Mouse (Mus musculus): ENCODE results near the gene Osbpl6. TPM values are rescaled to one million over a fixed set of nuclear protein-coding genes. Genes with fewer than 3 reads are reported as not detected.

The Osbpl6 gene
- total RNA-seq, 1 experiment from 2014 or later, result not detected

DNA sequence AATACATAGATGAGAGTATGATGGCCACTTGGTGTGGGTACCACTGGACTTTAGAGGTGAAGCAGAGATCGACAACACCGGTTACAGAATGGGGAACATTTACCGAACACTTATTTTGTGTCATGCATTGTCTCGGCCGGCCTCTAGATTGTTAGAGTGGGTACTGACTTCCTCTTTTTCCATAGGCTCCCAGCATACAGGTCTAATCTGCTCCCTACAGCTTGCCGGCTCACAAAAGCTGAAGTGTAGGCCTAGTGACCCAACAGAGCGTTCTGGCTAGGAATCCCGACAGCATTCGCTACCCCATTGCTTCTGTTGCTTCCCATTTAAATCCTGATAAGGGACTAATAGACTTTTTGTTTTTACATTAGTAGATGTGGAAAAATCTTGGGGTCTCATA lies 135.6 kb downstream of the Osbpl6 start:
- ATAC-seq (replicated peaks; ENCODE audit: insufficient number of reproducible peaks, low FRiP score, low TSS enrichment, poor library complexity, severe bottlenecking), result no peak

DNA sequence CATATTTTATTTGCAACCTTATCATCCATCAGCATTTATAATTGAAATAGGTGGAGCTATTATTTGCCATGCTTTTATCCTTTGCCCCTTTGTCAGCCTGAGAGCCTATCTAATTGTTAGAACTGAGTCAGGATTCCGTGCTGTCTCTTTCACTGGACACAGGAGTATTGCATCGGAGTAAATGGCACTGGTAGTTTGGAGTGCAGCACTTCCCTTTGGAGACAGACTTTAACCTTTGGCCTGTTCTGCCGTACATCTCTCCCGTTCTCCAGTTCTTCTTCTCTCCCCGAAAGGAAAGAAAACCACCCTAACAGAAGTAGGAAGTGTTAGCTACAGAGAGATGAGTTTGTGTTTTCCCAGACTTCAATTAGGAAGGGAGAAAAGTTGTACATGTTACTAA lies 136.6 kb downstream of the Osbpl6 start:
- ATAC-seq (replicated peaks; ENCODE audit: insufficient number of reproducible peaks, low FRiP score, low TSS enrichment, poor library complexity, severe bottlenecking), result no peak

DNA sequence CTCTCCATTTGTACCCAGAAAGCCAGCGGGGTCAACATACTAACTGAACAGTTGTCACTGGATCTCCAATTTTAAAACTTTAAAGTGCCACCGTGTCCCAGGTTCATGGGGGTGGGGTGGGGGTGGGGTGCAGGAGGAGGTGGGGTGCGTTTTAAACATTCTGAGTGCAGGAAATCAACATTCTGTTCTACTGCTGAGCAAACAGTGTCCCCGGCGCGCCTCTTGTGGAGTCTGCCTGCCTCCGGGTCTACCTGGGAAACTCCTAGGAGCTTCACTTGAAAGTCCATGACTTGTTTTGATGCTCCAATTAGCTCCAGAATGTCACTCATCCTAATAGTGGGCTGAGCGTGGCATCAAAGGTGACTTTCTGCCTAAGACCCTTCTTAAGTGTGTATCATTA lies 139.2 kb downstream of the Osbpl6 start:
- no peak for ATAC-seq (replicated peaks; ENCODE audit: insufficient number of reproducible peaks, low FRiP score, low TSS enrichment, poor library complexity, severe bottlenecking)

DNA sequence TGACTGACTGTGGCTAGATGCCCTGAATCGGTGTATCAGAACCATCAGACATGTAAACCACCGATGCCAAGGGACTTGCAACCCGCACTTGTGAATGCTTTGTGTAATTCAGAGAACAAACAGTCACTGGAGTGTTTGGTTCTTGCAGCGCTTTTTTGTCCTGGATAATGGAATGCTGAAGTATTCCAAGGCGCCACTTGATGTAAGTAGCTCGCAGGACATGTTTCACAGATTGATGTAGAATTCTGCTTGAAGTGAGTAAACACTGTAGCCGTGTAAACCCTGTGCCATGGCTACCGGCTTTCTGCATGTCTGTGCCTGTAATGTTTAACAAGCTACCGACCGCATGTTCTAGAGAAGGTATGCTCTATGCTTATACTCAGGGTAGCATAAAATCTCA lies 141.9 kb downstream of the Osbpl6 start:
- no peak for ATAC-seq (replicated peaks; ENCODE audit: insufficient number of reproducible peaks, low FRiP score, low TSS enrichment, poor library complexity, severe bottlenecking)

DNA sequence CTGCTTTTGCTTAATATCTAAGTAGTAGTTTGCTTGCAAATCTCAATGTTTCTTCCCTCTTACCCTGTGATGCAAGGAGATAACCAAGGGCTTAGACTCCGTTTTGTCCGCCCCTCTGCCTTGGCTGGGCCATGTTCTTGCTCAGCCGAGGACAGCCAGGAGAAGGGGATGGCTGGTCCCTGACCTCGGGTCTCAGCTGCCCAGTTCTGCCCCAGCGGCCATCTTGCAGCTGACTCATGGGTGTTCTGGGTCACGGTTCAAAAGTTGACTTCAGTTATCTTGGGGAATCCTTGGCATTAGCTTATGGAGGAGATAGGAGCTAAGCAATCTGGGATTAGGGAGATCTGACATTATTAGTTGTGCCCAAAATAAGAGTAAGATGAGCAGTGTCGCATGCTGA lies 142.5 kb downstream of the Osbpl6 start:
- ATAC-seq (replicated peaks; ENCODE audit: insufficient number of reproducible peaks, low FRiP score, low TSS enrichment, poor library complexity, severe bottlenecking), result no peak

DNA sequence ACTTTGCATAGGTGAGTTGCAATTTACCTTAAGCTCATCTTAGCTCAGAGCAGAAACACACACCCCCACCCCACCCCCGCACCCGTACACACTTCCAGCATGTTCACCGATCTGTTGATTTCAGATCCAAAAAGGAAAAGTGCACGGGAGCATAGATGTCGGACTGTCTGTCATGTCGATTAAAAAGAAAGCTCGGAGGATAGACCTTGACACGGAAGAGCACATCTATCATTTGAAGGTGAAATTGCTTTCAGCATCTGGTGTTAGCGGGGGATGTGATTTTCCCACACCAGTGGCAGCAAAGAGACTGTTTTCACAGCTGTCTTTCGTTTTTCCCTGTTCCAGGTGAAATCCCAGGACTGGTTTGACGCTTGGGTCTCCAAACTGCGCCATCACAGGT lies 143.0 kb downstream of the Osbpl6 start:
- no peak for ATAC-seq (replicated peaks; ENCODE audit: insufficient number of reproducible peaks, low FRiP score, low TSS enrichment, poor library complexity, severe bottlenecking)

DNA sequence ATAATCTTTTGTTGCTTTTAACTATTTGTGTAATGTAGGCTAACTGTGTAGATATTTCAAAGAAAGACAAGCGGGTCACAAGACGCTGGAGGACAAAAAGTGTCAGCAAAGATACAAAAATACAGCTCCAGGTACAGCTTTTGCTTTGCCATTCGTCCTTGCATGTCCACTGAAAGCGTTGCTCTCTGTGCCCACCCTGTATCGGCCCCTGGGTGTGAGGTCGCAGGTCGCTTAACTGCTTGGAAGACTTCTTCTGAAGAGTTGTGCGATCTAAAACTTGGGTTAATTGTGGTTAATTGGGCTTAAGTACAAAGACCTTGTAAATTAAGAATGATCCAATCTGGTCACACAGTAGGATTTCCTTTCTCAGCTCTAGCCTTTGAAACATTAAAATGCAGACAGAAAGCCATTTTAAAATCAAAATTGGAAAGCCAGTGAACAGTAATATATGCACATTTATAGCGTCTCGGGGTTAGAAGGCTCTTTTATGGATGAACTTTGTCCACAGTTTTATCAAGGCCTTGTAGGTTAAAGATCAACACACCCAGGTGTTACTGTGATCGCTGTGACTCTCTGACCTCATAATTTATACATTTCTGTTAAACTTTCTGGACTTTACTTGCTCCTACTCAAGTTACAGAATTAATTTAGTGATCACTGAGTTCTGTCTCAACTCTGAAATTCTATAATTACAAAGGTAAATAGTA lies 149.7 kb downstream of the Osbpl6 start:
- ATAC-seq (replicated peaks; ENCODE audit: insufficient number of reproducible peaks, low FRiP score, low TSS enrichment, poor library complexity, severe bottlenecking), result no peak

DNA sequence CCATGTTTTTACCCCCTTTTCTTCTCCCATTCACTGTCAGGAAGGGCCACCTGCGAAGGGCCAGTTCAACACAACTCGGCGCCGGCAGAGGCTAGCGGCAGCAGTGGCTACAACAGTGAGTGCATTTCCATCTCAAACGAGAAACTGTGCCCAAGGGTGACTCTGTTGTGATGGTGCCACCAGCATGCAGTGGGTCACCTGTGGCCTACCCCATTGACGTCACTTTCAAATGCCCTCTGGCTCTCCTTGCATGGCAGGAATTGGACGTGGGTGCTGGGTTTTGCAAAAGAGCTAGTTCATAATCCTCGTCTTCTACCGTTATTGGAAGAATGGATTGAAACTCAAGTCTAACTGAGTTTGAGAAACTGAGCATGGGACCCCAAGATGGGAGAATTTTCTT lies 153.8 kb downstream of the Osbpl6 start:
- no peak for ATAC-seq (replicated peaks; ENCODE audit: insufficient number of reproducible peaks, low FRiP score, low TSS enrichment, poor library complexity, severe bottlenecking)

DNA sequence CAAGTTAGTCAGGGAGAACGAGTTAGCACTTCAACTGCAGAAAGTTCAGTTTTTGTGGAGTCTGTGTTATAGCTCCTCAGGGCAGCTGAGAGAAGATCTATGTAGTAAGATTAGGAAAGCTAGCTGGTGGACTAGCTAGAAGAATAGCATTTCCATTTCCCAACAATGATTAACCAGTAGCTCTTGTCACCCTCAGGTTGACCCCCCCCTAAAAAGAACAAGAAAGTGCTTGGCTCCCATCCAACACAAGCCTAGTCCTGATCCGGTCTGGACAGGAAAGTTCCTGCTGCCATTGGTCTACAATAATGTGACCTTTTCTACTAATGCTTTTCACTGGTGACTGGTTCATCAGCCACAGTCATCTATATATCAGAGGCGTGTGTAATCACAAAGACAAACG lies 157.6 kb downstream of the Osbpl6 start:
- no peak for ATAC-seq (replicated peaks; ENCODE audit: insufficient number of reproducible peaks, low FRiP score, low TSS enrichment, poor library complexity, severe bottlenecking)

DNA sequence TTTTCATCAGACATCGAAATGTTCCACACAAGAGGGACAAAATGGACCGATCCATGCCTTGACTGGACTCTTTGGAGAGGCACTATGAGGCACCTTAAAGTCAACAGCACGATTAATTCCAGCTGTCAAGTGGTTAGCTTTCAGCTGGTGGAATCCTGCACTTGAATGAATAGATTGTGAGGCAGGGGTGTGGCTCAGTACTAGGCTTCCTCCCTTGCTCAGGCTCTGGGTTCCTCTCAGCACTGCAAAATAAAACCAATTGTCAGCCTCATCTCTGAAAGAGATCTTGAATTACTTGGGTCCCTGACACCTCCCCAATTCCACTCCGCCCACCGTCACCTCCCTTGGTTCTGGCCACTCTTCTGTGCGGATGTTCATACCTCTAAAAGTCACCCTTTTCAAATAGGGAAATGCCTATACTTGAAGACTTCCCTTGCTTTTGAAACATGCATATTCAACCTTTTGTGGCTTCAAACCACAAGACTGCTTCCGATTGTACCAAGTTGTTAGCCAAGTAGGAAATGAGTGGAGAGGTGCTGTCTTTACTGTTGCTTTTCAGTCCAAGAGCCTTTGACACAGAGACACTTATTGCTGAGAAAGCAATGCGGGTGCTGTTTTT lies 160.7 kb downstream of the Osbpl6 start:
- ATAC-seq (replicated peaks; ENCODE audit: insufficient number of reproducible peaks, low FRiP score, low TSS enrichment, poor library complexity, severe bottlenecking), result no peak

DNA sequence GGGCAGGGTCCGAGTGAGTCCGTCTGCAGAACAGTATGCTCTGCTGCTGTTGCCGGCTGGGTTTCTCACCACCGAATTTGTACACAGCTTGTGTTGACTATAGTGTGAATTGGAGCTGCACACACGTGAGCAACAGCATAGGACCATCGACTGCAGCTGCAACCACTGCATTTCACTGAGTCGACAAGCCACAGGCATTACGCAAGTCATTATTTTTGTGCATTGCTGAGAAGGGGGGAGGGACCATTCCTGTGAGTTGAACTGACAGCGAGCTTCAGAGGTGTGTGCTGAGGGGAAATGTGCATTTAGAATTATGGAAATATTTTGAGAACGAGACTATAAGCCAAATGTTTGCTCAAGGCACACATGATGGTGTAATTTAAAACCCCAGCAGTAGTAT lies 165.2 kb downstream of the Osbpl6 start:
- ATAC-seq (replicated peaks; ENCODE audit: insufficient number of reproducible peaks, low FRiP score, low TSS enrichment, poor library complexity, severe bottlenecking), result no peak

DNA sequence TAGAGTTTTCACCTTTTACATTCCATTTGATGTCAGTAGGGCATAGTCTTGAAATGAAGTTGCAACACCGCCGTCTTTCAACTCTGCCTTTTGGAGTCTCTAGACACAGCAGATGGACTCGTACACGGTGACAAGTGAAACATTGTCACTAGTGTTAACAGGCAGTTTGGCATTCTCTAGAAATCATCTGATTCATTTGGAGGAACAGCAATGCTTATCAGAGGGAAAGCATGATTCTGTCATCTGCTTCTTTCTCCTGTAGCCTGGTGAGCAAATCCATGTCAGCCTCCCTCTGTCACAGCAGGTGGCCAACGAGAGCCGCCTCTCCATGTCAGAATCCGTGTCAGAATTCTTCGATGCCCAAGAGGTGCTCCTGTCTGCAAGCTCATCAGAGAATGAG lies 172.6 kb downstream of the Osbpl6 start:
- ATAC-seq (replicated peaks; ENCODE audit: insufficient number of reproducible peaks, low FRiP score, low TSS enrichment, poor library complexity, severe bottlenecking), result no peak

DNA sequence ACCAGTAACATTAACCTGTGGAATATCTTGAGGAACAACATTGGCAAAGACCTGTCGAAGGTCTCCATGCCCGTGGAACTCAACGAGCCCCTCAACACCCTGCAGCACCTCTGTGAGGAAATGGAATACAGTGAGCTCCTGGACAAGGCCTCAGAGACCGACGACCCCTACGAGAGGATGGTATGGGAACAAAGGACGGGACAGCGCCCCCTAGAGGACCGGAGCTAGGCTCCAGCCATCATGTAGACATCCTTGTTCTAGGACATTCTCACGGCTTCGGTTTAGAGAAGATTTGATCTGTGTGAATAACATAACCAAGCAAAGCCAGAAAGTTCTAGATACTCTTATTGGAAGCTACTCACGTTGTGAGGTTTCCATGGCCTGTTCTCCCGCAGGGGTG lies 178.8 kb downstream of the Osbpl6 start:
- ATAC-seq (replicated peaks; ENCODE audit: insufficient number of reproducible peaks, low FRiP score, low TSS enrichment, poor library complexity, severe bottlenecking), result no peak

DNA sequence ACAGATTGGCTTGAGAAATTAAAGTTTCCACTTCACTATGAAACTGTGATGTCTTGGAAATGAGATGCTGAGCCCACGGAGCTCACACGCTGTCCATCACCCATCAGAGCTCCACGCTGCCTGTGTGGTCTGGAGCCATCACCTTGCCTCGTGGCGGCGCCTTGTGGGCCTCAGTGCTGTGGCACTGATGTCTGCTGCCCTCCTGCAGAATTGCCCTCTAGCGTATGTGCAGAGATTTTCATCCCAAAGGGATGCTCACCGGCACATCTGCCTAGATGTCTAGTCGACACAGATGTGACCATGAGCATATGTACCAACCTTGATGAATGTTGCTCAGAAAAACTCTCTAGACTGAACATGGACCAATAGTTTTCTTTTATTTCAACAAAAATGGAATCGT lies 180.6 kb downstream of the Osbpl6 start:
- no peak for ATAC-seq (replicated peaks; ENCODE audit: insufficient number of reproducible peaks, low FRiP score, low TSS enrichment, poor library complexity, severe bottlenecking)

DNA sequence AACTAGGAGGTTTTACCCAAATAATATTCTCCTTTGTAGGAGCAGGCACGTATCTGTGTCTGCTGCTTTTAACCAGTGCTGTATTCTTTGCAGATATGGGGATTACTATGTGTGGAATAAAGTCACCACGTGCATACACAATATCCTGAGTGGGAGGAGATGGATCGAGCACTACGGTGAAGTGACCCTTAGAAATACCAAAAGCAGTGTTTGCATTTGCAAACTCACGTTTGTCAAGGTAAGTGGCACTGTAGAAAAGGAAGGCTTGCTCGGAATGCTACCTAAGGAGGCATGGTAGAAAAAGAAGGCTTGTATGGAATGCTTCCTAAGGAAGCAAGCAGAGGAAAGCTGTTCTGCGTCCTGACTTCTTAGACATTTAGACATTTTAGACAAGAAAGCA lies 183.9 kb downstream of the Osbpl6 start:
- ATAC-seq (replicated peaks; ENCODE audit: insufficient number of reproducible peaks, low FRiP score, low TSS enrichment, poor library complexity, severe bottlenecking), result no peak

DNA sequence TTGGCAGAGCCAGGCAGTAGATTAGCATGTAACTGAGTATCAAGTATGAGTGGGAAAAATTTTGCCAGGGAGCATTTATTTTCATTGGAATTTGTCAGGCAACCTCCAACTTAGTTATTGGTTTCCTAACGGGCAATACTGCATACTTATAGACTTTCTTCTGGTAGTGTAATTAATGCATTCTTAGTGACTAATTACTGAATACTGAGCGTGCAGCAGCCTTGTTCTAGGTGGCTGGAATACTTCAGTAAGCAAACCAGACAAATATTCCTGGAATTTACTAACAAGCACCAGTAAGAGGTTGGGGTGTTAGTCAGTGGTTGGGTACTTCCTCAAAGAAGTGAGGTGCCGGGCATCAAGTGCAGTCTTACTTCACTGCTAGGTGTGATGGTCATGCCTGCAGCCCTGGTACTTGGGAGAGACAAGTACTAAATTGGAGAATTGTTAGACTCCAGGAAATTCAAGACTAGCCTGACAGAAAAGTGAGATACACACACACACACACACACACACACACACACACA lies 186.2 kb downstream of the Osbpl6 start:
- ATAC-seq (replicated peaks; ENCODE audit: insufficient number of reproducible peaks, low FRiP score, low TSS enrichment, poor library complexity, severe bottlenecking), result no peak

DNA sequence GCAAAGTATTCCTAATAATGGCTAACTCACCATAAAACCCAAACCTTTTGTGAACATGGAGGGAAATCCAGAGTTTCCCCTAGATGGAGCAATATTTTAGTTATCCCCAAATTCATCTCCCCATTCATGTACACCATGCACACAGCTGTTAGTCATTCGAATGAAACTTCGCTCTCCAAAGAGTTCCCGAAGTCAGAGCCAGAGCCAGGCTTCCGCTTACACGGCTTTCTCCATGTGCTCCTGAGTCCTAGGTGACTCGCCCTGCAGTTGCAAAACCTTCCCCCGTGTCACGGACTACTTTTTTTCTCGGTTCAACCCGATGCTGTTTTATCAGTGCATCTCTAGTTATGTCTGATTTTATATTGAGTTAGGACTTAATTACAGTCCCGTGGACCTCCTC lies 191.2 kb downstream of the Osbpl6 start:
- ATAC-seq (replicated peaks; ENCODE audit: insufficient number of reproducible peaks, low FRiP score, low TSS enrichment, poor library complexity, severe bottlenecking), result no peak

DNA sequence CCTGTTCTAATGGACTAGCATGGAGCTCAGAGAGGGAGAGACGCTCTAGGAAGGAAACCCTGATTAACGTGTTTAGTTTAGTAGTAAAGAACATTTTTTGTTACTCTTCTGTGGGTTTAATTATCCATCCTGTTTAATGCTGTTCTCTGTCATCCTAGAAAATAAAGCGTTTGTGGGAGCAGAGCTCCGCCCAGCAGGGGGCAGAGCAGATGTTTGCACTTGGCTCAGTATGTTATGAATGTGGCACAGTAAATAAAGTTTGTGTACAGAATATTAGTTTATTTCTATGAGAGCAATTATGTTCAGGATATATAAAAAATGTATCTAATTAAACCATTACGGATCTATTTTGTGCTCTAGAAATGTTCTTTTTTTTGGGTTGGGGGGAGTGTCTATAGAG lies 192.9 kb downstream of the Osbpl6 start:
- ATAC-seq (replicated peaks; ENCODE audit: insufficient number of reproducible peaks, low FRiP score, low TSS enrichment, poor library complexity, severe bottlenecking), result no peak

DNA sequence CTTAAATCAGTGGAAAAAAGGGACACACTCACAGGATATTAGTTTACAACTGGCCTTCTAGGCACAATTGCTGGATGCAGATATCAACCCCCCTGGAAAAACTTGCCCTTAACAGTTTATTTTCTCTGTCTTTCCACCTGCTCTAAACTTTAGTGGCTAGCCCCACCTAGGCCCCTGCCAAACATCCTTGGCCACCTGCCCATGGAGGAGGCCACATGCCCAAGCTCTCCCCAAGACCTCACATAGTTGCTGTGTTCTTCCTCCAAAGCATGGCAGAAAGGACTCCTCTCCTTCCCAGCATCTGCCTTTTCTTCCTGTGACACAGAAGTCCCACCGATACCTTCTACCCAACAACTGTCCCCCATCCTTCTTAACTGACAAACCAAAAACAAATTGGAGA lies 195.9 kb downstream of the Osbpl6 start:
- no peak for ATAC-seq (replicated peaks; ENCODE audit: insufficient number of reproducible peaks, low FRiP score, low TSS enrichment, poor library complexity, severe bottlenecking)

DNA sequence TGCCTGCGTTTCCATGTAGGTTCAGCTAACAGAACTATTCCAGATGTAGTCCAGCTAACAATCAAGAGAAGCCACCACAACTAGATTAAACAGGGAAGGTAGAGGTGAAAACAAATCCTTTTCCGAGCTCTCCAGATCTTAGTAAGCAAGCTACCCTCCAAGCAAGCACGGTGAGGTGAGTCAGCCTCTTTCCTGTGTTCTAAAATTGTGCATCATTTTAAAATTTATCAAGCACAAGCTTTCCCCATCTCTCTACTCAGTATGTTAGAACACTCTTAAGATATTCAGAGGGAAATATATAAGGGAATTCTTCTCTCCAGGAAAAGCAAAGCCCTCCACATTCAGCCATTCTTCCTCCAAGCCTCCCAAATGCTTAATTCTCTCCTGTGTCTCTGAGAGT lies 200.4 kb downstream of the Osbpl6 start:
- ATAC-seq (replicated peaks; ENCODE audit: insufficient number of reproducible peaks, low FRiP score, low TSS enrichment, poor library complexity, severe bottlenecking), result no peak

All from monocyte, adult 5-6 weeks (primary cell).